Mouse (Mus musculus) heart, embryonic 15.5 days (tissue): ENCODE data around the gene Ltf. TPM values are rescaled to one million over a fixed set of nuclear protein-coding genes. Genes with fewer than 3 reads are reported as not detected.

Experiments used
- ATAC-seq: fragments of 200-750 bp; cut with Nextera tagmentation; replicated peaks from 2 replicates; pipeline ENCODE4 v1.8.0; 2017; ENCODE audit warnings: low read depth, moderate TSS enrichment; ENCODE audit not compliant: insufficient number of reproducible peaks, insufficient read depth, low FRiP score
- H3K27ac ChIP-seq: fragments of 300-500 bp; sonication (generic); 2 replicates; pipeline ENCODE4 v1.5.1; 2015; ENCODE audit warnings: mild to moderate bottlenecking, inconsistent platforms
- H3K27me3 ChIP-seq: fragments of 300-500 bp; sonication (generic); 2 replicates; pipeline ENCODE4 v1.6.1; 2015; ENCODE audit warnings: inconsistent platforms
- H3K36me3 ChIP-seq: fragments of 300-500 bp; sonication (generic); 2 replicates; pipeline ENCODE4 v1.6.1; 2015; ENCODE audit warnings: mild to moderate bottlenecking, inconsistent platforms
- H3K4me1 ChIP-seq: fragments of 300-500 bp; sonication (generic); replicated peaks from 2 replicates; pipeline ENCODE4 v1.6.1; 2015; ENCODE audit warnings: inconsistent platforms
- H3K4me2 ChIP-seq: fragments of 300-500 bp; sonication (generic); 2 replicates; pipeline ENCODE4 v1.6.1; 2015; ENCODE audit warnings: inconsistent platforms, mild to moderate bottlenecking, moderate library complexity
- H3K4me3 ChIP-seq: fragments of 300-500 bp; sonication (generic); 2 replicates; pipeline ENCODE4 v1.5.1; 2015; ENCODE audit warnings: mild to moderate bottlenecking, inconsistent platforms
- H3K9ac ChIP-seq: fragments of 300-500 bp; sonication (generic); 2 replicates; pipeline ENCODE4 v1.6.1; 2015; ENCODE audit warnings: mild to moderate bottlenecking, inconsistent platforms
- H3K9me3 ChIP-seq: fragments of 300-500 bp; sonication (generic); replicated peaks from 2 replicates; pipeline ENCODE4 v1.6.1; 2016; ENCODE audit warnings: inconsistent platforms
- WGBS: fragments of 180-500 bp; shearing (Covaris S2); methylation state at CpG from one replicate; pipeline ENCODE4 v1.1.7; 2015; ENCODE audit warnings: mixed read lengths; 5-methylcytosine and 5-hydroxymethylcytosine counted together
- polyA plus RNA-seq: library from polyadenylated mRNA; unstranded; fragments of >200 nt; fragmentation: Nextera tagmentation; extraction: Ambion mirVana; gene quantifications from 2 replicates; pipeline ENCODE4 v1.2.1, GENCODE M21; 2015

Ltf gene
- polyA plus RNA-seq, 1 experiment from 2014 or later, result 1.9 TPM

- no peaks in the 10 kb centered on the region for H3K36me3 ChIP-seq
- WGBS, result 12% methylated on average over 13 of the region's 13 CpGs
Observed at GRCm38 (mm10) chr9:110994716-110995172, 24.3 kb upstream of the Ltf start.

GRCm38 (mm10) chr9:110997245-110997644, 21.8 kb upstream of the Ltf start:
- ATAC-seq, result no peak; the same call in 1 of the 2 replicates
- no peak overlapping the region for H3K9ac ChIP-seq
- 3% methylated on average over 5 of the region's 5 CpGs for WGBS

More at GRCm38 (mm10) chr9:110994716-110995172, 24.3 kb upstream of the Ltf start:
- Histone ChIP-seq H3K9ac (peak overlapping the region; percentile 31; the same call in 1 of the 2 replicates), H3K4me3 (peak overlapping the region; percentile 50), H3K27ac (peak overlapping the region; percentile 52; the same call in 1 of the 2 replicates), H3K27me3 (no peaks in the 10 kb centered on the region), H3K9me3 (no peaks in the 10 kb centered on the region), H3K4me1 (peaks cover 6% of the 10 kb centered on the region; the same call in 1 of the 2 replicates), H3K4me2 (peak overlapping the region; percentile 61)
- ATAC-seq, result peak; percentile 79

GRCm38 (mm10) chr9:110999056-110999455, 20.0 kb upstream of the Ltf start:
- H3K4me3 ChIP-seq, result no peak overlapping the region
- no peak overlapping the region for H3K27ac ChIP-seq
- ATAC-seq, result no peak
- H3K9ac ChIP-seq, result no peak overlapping the region
- peaks cover 6% of the 10 kb centered on the region; the same call in 1 of the 2 replicates for H3K4me1 ChIP-seq
- H3K27me3 ChIP-seq, result no peaks in the 10 kb centered on the region
- no peak overlapping the region for H3K4me2 ChIP-seq
- H3K36me3 ChIP-seq, result no peaks in the 10 kb centered on the region
- WGBS, result 87% methylated on average over 2 of the region's 2 CpGs
- no peaks in the 10 kb centered on the region for H3K9me3 ChIP-seq

More at GRCm38 (mm10) chr9:110997245-110997644, 21.8 kb upstream of the Ltf start:
- H3K27me3 ChIP-seq, result no peaks in the 10 kb centered on the region
- peaks cover 6% of the 10 kb centered on the region; the same call in 1 of the 2 replicates for H3K4me1 ChIP-seq
- no peak overlapping the region for H3K4me3 ChIP-seq
- H3K9me3 ChIP-seq, result no peaks in the 10 kb centered on the region
- no peaks in the 10 kb centered on the region for H3K36me3 ChIP-seq
- H3K27ac ChIP-seq, result no peak overlapping the region
- H3K4me2 ChIP-seq, result no peak overlapping the region

GRCm38 (mm10) chr9:110999856-111000255, 19.2 kb upstream of the Ltf start:
- Histone ChIP-seq H3K36me3 (no peaks in the 10 kb centered on the region), H3K9me3 (no peaks in the 10 kb centered on the region), H3K27me3 (no peaks in the 10 kb centered on the region), H3K9ac (no peak overlapping the region), H3K4me3 (no peak overlapping the region), H3K4me1 (peaks cover 6% of the 10 kb centered on the region; the same call in 1 of the 2 replicates), H3K4me2 (no peak overlapping the region), H3K27ac (no peak overlapping the region)
- WGBS, result 59% methylated on average over 10 of the region's 10 CpGs
- no peak for ATAC-seq

- Histone ChIP-seq H3K4me2 (no peak overlapping the region), H3K36me3 (no peaks in the 10 kb centered on the region), H3K27ac (no peak overlapping the region), H3K4me3 (no peak overlapping the region), H3K4me1 (0 out of 2 replicates have a peak, but pooled peaks cover 6% of the 10 kb centered on the region), H3K9ac (no peak overlapping the region), H3K9me3 (no peaks in the 10 kb centered on the region), H3K27me3 (no peaks in the 10 kb centered on the region)
- 73% methylated on average over 12 of the region's 12 CpGs for WGBS
- ATAC-seq, result no peak
Observed at GRCm38 (mm10) chr9:111001621-111002020, 17.4 kb upstream of the Ltf start.

GRCm38 (mm10) chr9:111003279-111003678, 15.8 kb upstream of the Ltf start:
- H3K4me1 ChIP-seq, result 0 out of 2 replicates have a peak, but pooled peaks cover 6% of the 10 kb centered on the region
- ATAC-seq, result no peak
- H3K27me3 ChIP-seq, result no peaks in the 10 kb centered on the region
- no peaks in the 10 kb centered on the region for H3K36me3 ChIP-seq
- 85% methylated on average over 9 of the region's 9 CpGs for WGBS
- H3K9ac ChIP-seq, result no peak overlapping the region
- no peak overlapping the region for H3K4me2 ChIP-seq
- H3K9me3 ChIP-seq, result no peaks in the 10 kb centered on the region
- H3K27ac ChIP-seq, result no peak overlapping the region
- no peak overlapping the region for H3K4me3 ChIP-seq

- Histone ChIP-seq H3K4me2 (no peak overlapping the region), H3K9me3 (no peaks in the 10 kb centered on the region), H3K4me1 (no peaks in the 10 kb centered on the region; the same call in 1 of the 2 replicates), H3K4me3 (no peak overlapping the region), H3K9ac (no peak overlapping the region), H3K27ac (no peak overlapping the region), H3K36me3 (no peaks in the 10 kb centered on the region), H3K27me3 (no peaks in the 10 kb centered on the region)
- WGBS, result 83% methylated on average over 2 of the region's 2 CpGs
- ATAC-seq, result no peak
Observed at GRCm38 (mm10) chr9:111006544-111006943, 12.5 kb upstream of the Ltf start.

GRCm38 (mm10) chr9:111009763-111010162, 9.3 kb upstream of the Ltf start:
- Histone ChIP-seq H3K9me3 (no peaks in the 10 kb centered on the region), H3K9ac (no peak overlapping the region), H3K36me3 (no peaks in the 10 kb centered on the region), H3K4me3 (no peak overlapping the region), H3K27me3 (no peaks in the 10 kb centered on the region), H3K4me1 (peaks cover 8% of the 10 kb centered on the region), H3K4me2 (no peak overlapping the region), H3K27ac (no peak overlapping the region)
- WGBS, result 63% methylated on average over 3 of the region's 3 CpGs
- no peak for ATAC-seq

GRCm38 (mm10) chr9:111011550-111011949, 7.5 kb upstream of the Ltf start:
- Histone ChIP-seq H3K9ac (no peak overlapping the region), H3K4me3 (no peak overlapping the region), H3K4me1 (peaks cover 8% of the 10 kb centered on the region), H3K36me3 (no peaks in the 10 kb centered on the region), H3K27me3 (no peaks in the 10 kb centered on the region), H3K9me3 (no peaks in the 10 kb centered on the region), H3K4me2 (no peak overlapping the region), H3K27ac (no peak overlapping the region)
- ATAC-seq, result no peak
- WGBS, result 61% methylated on average over 9 of the region's 9 CpGs

GRCm38 (mm10) chr9:111012041-111012440, 7.0 kb upstream of the Ltf start:
- H3K27me3 ChIP-seq, result no peaks in the 10 kb centered on the region
- WGBS, result 64% methylated on average over 3 of the region's 3 CpGs
- no peaks in the 10 kb centered on the region for H3K9me3 ChIP-seq
- no peak for ATAC-seq
- H3K4me2 ChIP-seq, result no peak overlapping the region
- no peaks in the 10 kb centered on the region for H3K36me3 ChIP-seq
- no peak overlapping the region for H3K4me3 ChIP-seq
- no peak overlapping the region for H3K27ac ChIP-seq
- no peak overlapping the region for H3K9ac ChIP-seq
- peaks cover 8% of the 10 kb centered on the region for H3K4me1 ChIP-seq

GRCm38 (mm10) chr9:111015658-111016057, 3.4 kb upstream of the Ltf start:
- 79% methylated on average over 4 of the region's 4 CpGs for WGBS
- H3K4me3 ChIP-seq, result no peak overlapping the region
- ATAC-seq, result no peak
- no peaks in the 10 kb centered on the region for H3K9me3 ChIP-seq
- H3K27ac ChIP-seq, result no peak overlapping the region
- H3K36me3 ChIP-seq, result no peaks in the 10 kb centered on the region
- no peak overlapping the region for H3K4me2 ChIP-seq
- H3K4me1 ChIP-seq, result peaks cover 13% of the 10 kb centered on the region
- H3K9ac ChIP-seq, result no peak overlapping the region
- no peaks in the 10 kb centered on the region for H3K27me3 ChIP-seq

- Histone ChIP-seq H3K9me3 (no peaks in the 10 kb centered on the region), H3K27ac (no peak overlapping the region), H3K9ac (no peak overlapping the region), H3K4me3 (no peak overlapping the region), H3K4me2 (no peak overlapping the region), H3K27me3 (no peaks in the 10 kb centered on the region), H3K4me1 (no peaks in the 10 kb centered on the region), H3K36me3 (no peaks in the 10 kb centered on the region)
- no peak for ATAC-seq
- 75% methylated on average over 10 of the region's 10 CpGs for WGBS
Observed at GRCm38 (mm10) chr9:111026791-111027190, 7.7 kb downstream of the Ltf start.
